ENCODE assay signal across 8 mouse cellular contexts in genomic region chr4:139598356-139598755, GRCm38 (mm10). TPM values are rescaled to one million over a fixed set of nuclear protein-coding genes. Genes with fewer than 3 reads are reported as not detected.
A peak's percentile ranks its signal among the peaks of the same experiment; 100 is the strongest.
DNase-seq lines count a peak whose midpoint lies in the region; ATAC-seq and TF ChIP-seq lines count a peak whose summit lies in the region.

No protein-coding gene starts in this region.

- H3K9me3 ChIP-seq in hindbrain, embryonic 11.5 days (ENCODE audit: control insufficient read depth, low read length) = no peaks in the 10 kb centered on the region
- no peaks in the 10 kb centered on the region for H3K9me3 ChIP-seq in midbrain, embryonic 10.5 days (replicated peaks)

- no peak for ATAC-seq in hindbrain, embryonic 11.5 days (ENCODE audit: low FRiP score)
- no peak for ATAC-seq in inflammation-experienced regulatory T-cells, adult 6 months

- H3K4me2 ChIP-seq in hindbrain, embryonic 11.5 days (replicated peaks; ENCODE audit: low read depth, low read length) = peak overlapping the region; percentile 28; the same call in 1 of the 2 replicates

- no peak for DNase-seq in kidney, adult 2 months
- DNase-seq in kidney, postnatal 25 days = no peak
- no peak for DNase-seq in hindbrain, embryonic 11.5 days (ENCODE audit: low spot score)
- DNase-seq in midbrain, embryonic 10.5 days (ENCODE audit: low spot score) = no peak
- DNase-seq in right cerebral cortex, postnatal 10 days (ENCODE audit: low spot score in 2 of 2) = no peak
- no peak for DNase-seq in urinary bladder, postnatal 25 days (ENCODE audit: low spot score)

- H3K27ac ChIP-seq in kidney, adult 2 months (ENCODE audit: insufficient read depth, low read depth, low read length) = peak overlapping the region; percentile 67
- peak overlapping the region; percentile 92 for H3K27ac ChIP-seq in bone marrow macrophage, adult 2 months (ENCODE audit: insufficient read depth, low read depth, low read length)
- peak overlapping the region; percentile 77 for H3K27ac ChIP-seq in hindbrain, embryonic 11.5 days (ENCODE audit: low read depth, low read length)
- peak overlapping the region; percentile 85 for H3K27ac ChIP-seq in midbrain, embryonic 10.5 days (replicated peaks)

- no peaks in the 10 kb centered on the region for H3K27me3 ChIP-seq in kidney, adult 2 months (replicated peaks; ENCODE audit: control insufficient read depth, insufficient read depth, low read length)
- no peaks in the 10 kb centered on the region for H3K27me3 ChIP-seq in hindbrain, embryonic 11.5 days (ENCODE audit: control insufficient read depth, insufficient read depth, low read length)
- H3K27me3 ChIP-seq in midbrain, embryonic 10.5 days (ENCODE audit: low read depth, poor library complexity, severe bottlenecking) = peaks cover 6% of the 10 kb centered on the region; the same call in 1 of the 2 replicates

- peaks cover 19% of the 10 kb centered on the region for H3K4me1 ChIP-seq in kidney, adult 2 months (ENCODE audit: control insufficient read depth, insufficient read depth, low read length)
- H3K4me1 ChIP-seq in bone marrow macrophage, adult 2 months (ENCODE audit: control insufficient read depth, insufficient read depth, low read length) = peaks cover 59% of the 10 kb centered on the region
- peaks cover 29% of the 10 kb centered on the region for H3K4me1 ChIP-seq in hindbrain, embryonic 11.5 days (replicated peaks; ENCODE audit: control insufficient read depth, insufficient read depth, low read length)
- peaks cover 85% of the 10 kb centered on the region for H3K4me1 ChIP-seq in midbrain, embryonic 10.5 days

- WGBS in kidney, adult 2 months = 41% methylated on average over 13 of the region's 13 CpGs
- 33% methylated on average over 13 of the region's 13 CpGs for WGBS in hindbrain, embryonic 11.5 days
- WGBS in midbrain, embryonic 10.5 days = 41% methylated on average over 13 of the region's 13 CpGs

- no peaks in the 10 kb centered on the region for H3K36me3 ChIP-seq in kidney, adult 2 months (ENCODE audit: control insufficient read depth, insufficient read depth, low read length)
- no peaks in the 10 kb centered on the region for H3K36me3 ChIP-seq in hindbrain, embryonic 11.5 days (ENCODE audit: control insufficient read depth, insufficient read depth, low read length)
- no peaks in the 10 kb centered on the region for H3K36me3 ChIP-seq in midbrain, embryonic 10.5 days

- TF ChIP-seq POLR2A in kidney, adult 2 months (IDR thresholded peaks at IDR 0.05; ENCODE audit: low read depth, low read length) = no peak
- TF ChIP-seq POLR2A in bone marrow macrophage, adult 2 months (IDR thresholded peaks at IDR 0.05; ENCODE audit: borderline replicate concordance, low read depth, low read length) = no peak

- no peak overlapping the region for H3K9ac ChIP-seq in hindbrain, embryonic 11.5 days (ENCODE audit: low read depth, low read length)

- no peak overlapping the region for H3K4me3 ChIP-seq in kidney, adult 2 months (ENCODE audit: insufficient read depth, low read depth, low read length)
- peak overlapping the region; percentile 37 for H3K4me3 ChIP-seq in bone marrow macrophage, adult 2 months (ENCODE audit: insufficient read depth, low read length)
- H3K4me3 ChIP-seq in hindbrain, embryonic 11.5 days (ENCODE audit: low read depth, low read length) = no peak overlapping the region
- peak overlapping the region; percentile 45; the same call in 1 of the 2 replicates for H3K4me3 ChIP-seq in midbrain, embryonic 10.5 days

- TF ChIP-seq CTCF in kidney, adult 2 months (conservative IDR thresholded peaks at IDR 0.05; ENCODE audit: insufficient read depth, insufficient read length, low read depth, low read length) = no peak
- no peak for TF ChIP-seq CTCF in bone marrow macrophage, adult 2 months (IDR thresholded peaks at IDR 0.05; ENCODE audit: low read depth, low read length)

RNA-seq across cellular contexts. Expression of gene Gm21969, which starts 4.6 kb away (rescaled TPM):
- polyA plus RNA-seq in kidney, adult 2 months (2012; rRNA removed) = 0.02 and 0.08 TPM in 2 replicates
- polyA plus RNA-seq in bone marrow macrophage, adult 2 months (2012; ENCODE audit: insufficient read depth, insufficient read length, missing spikeins) = not detected in 2 replicates
- polyA plus RNA-seq in hindbrain, embryonic 11.5 days (2014; fragmentation: Nextera tagmentation; extraction: Ambion mirVana) = not detected in 2 replicates
- polyA plus RNA-seq in midbrain, embryonic 10.5 days (2016; fragmentation: Nextera tagmentation; extraction: Ambion mirVana) = not detected in 2 replicates
- polyA plus RNA-seq in inflammation-experienced regulatory T-cells, adult 6 months (2017; shearing (Covaris generic)) = not detected

RNA-seq across cellular contexts. Expression of gene Aldh4a1, which starts 24.3 kb away (rescaled TPM):
- polyA plus RNA-seq in kidney, adult 2 months (2012; rRNA removed) = 517 and 605 TPM in 2 replicates
- 13.3 and 13.8 TPM in 2 replicates for polyA plus RNA-seq in bone marrow macrophage, adult 2 months (2012; ENCODE audit: insufficient read depth, insufficient read length, missing spikeins)
- 7.8 and 8.8 TPM in 2 replicates for polyA plus RNA-seq in hindbrain, embryonic 11.5 days (2014; fragmentation: Nextera tagmentation; extraction: Ambion mirVana)
- polyA plus RNA-seq in midbrain, embryonic 10.5 days (2016; fragmentation: Nextera tagmentation; extraction: Ambion mirVana) = 21.3 and 24.2 TPM in 2 replicates
- 10 to 100 TPM in 1 of 3 experiments, 1 to 10 TPM in 2; 7.5 to 12.0 (median 8.6) TPM for polyA plus RNA-seq in inflammation-experienced regulatory T-cells, adult 6 months (2017; shearing (Covaris generic))

RNA-seq across cellular contexts. Expression of gene Tas1r2, which starts 55.0 kb away (rescaled TPM):
- 0.08 and 0.14 TPM in 2 replicates for polyA plus RNA-seq in kidney, adult 2 months (2012; rRNA removed)
- not detected in 2 replicates for polyA plus RNA-seq in bone marrow macrophage, adult 2 months (2012; ENCODE audit: insufficient read depth, insufficient read length, missing spikeins)
- polyA plus RNA-seq in hindbrain, embryonic 11.5 days (2014; fragmentation: Nextera tagmentation; extraction: Ambion mirVana) = not detected in 2 replicates
- polyA plus RNA-seq in midbrain, embryonic 10.5 days (2016; fragmentation: Nextera tagmentation; extraction: Ambion mirVana) = 0.09 TPM in 1 of 2 replicates, not detected in the other
- not detected for polyA plus RNA-seq in inflammation-experienced regulatory T-cells, adult 6 months (2017; shearing (Covaris generic))

Comparison
In these comparisons a context has a peak if more than half of its experiments do, and no peak if none do; other contexts are left out.
1. H3K4me3 ChIP-seq: peak in bone marrow macrophage, adult 2 months (single experiment) and midbrain, embryonic 10.5 days (single experiment); none in kidney, adult 2 months (single experiment) and hindbrain, embryonic 11.5 days (single experiment).
2. RNA of gene Aldh4a1, which starts 24.3 kb away (polyA plus RNA-seq): 517 to 605 TPM in kidney, adult 2 months; 21.3 to 24.2 TPM in midbrain, embryonic 10.5 days, 13.3 to 13.8 TPM in bone marrow macrophage, adult 2 months, 7.5 to 12.0 TPM in inflammation-experienced regulatory T-cells, adult 6 months and 7.8 to 8.8 TPM in hindbrain, embryonic 11.5 days; every median in the first group is over 10 times any median in the second.
3. Peak in every context shown above with its lines, with median percentiles within 50 percentile points of each other: H3K27ac ChIP-seq.